25 mouse cellular contexts compared by ENCODE assay signal in the genomic region with DNA sequence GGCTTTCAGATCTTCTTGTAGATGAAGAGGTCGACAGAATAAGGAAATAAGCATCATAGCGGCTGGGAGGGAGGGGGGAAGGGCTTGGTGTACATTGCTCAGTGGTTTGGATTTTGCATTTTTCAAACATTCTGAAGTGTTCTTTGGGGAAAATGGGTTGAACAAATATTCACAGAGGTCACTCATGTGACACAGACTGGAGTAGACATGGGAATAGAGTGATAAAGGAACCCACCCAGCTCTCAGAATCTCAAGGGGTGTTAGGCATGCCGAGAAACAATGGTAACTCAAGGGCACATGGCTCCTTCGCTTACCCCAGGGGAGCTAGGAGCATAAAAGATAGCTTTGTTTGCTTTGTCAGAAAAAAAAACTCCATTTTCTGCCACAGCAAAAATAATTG.
"Had no signal": no experiment of that assay in that cellular context is flagged by ENCODE, and none has a peak within 500 bp of the region (broad histone marks: within the 10 kb centered on the region; RNA-seq: fewer than 3 reads in every experiment).

No protein-coding gene starts in this region.

- H3K4me3 ChIP-seq: heart, adult 2 months; heart, embryonic 13.5 days; heart, embryonic 15.5 days; hindbrain, embryonic 13.5 days; hindbrain, embryonic 15.5 days; kidney, embryonic 15.5 days; limb, embryonic 13.5 days; limb, embryonic 15.5 days had no signal

- H3K9ac ChIP-seq: forebrain, postnatal 0 days; heart, embryonic 13.5 days; heart, embryonic 15.5 days; hindbrain, embryonic 13.5 days; hindbrain, embryonic 15.5 days; kidney, embryonic 15.5 days; limb, embryonic 13.5 days; limb, embryonic 15.5 days had no signal

- H3K27me3 ChIP-seq: heart, embryonic 13.5 days; heart, embryonic 15.5 days; hindbrain, embryonic 13.5 days; hindbrain, embryonic 15.5 days; kidney, embryonic 15.5 days; limb, embryonic 13.5 days; limb, embryonic 15.5 days had no signal

- H3K36me3 ChIP-seq: heart, embryonic 13.5 days; heart, embryonic 15.5 days; hindbrain, embryonic 13.5 days; hindbrain, embryonic 15.5 days; kidney, embryonic 15.5 days; limb, embryonic 13.5 days; limb, embryonic 15.5 days had no signal

- H3K9me3 ChIP-seq: heart, embryonic 13.5 days; heart, embryonic 15.5 days; hindbrain, embryonic 13.5 days; hindbrain, embryonic 15.5 days; kidney, embryonic 15.5 days; limb, embryonic 13.5 days; limb, embryonic 15.5 days had no signal

- DNase-seq: forebrain, postnatal 0 days; gastrocnemius, postnatal 14 days; gastrocnemius, postnatal 36 days; heart, adult 2 months; heart, postnatal 14 days; heart, postnatal 36 days; kidney, adult 11 months; kidney, adult 2 months; kidney, adult 9 months; kidney, postnatal 14 days; kidney, postnatal 36 days; layer of hippocampus, adult 9-11 months; layer of hippocampus, postnatal 36 days; left cerebral cortex, postnatal 4 days had no signal

- H3K4me1 ChIP-seq: heart, embryonic 13.5 days; heart, embryonic 15.5 days; hindbrain, embryonic 13.5 days; hindbrain, embryonic 15.5 days; kidney, embryonic 15.5 days; limb, embryonic 13.5 days; limb, embryonic 15.5 days had no signal

- H3K27ac ChIP-seq: heart, adult 2 months; heart, embryonic 13.5 days; heart, embryonic 15.5 days; hindbrain, embryonic 13.5 days; hindbrain, embryonic 15.5 days; hindbrain, postnatal 0 days; kidney, embryonic 15.5 days; kidney, postnatal 0 days; limb, embryonic 13.5 days; limb, embryonic 15.5 days had no signal

- H3K4me2 ChIP-seq: heart, embryonic 11.5 days; heart, embryonic 13.5 days; heart, embryonic 15.5 days; hindbrain, embryonic 13.5 days; hindbrain, embryonic 15.5 days; kidney, embryonic 15.5 days; limb, embryonic 13.5 days; limb, embryonic 15.5 days had no signal

- ATAC-seq: forebrain, postnatal 0 days; hindbrain, postnatal 0 days; intestine, embryonic 16.5 days had no signal
